Mouse (Mus musculus) cortical plate, adult 2 months (tissue): ENCODE results near the gene Dst.

ENCODE experiments used
- CTCF ChIP-seq: fragments of 200-500 bp; IDR thresholded peaks from 2 replicates; pipeline ENCODE4 v1.5.1; 2011; ENCODE audit warnings: mild to moderate bottlenecking, control low read depth, low read length; ENCODE audit not compliant: insufficient read depth; ENCODE audit errors: extremely low read depth
- POLR2A ChIP-seq: fragments of 200-500 bp; IDR thresholded peaks from 2 replicates; pipeline ENCODE4 v1.6.1; 2011; ENCODE audit warnings: mild to moderate bottlenecking, low read length, control low read depth; ENCODE audit not compliant: insufficient read depth; ENCODE audit errors: extremely low read depth

- TF ChIP-seq POLR2A (no peak), CTCF (no peak)
These were observed 310.8 kb downstream of the Dst start for GRCm38 (mm10) chr1:34218801-34219200.
